Mouse (Mus musculus) brain, embryonic 14.5 days (tissue): ENCODE data around the gene Zmiz1.

ENCODE experiments used
- CTCF ChIP-seq: fragments of 200-500 bp; IDR thresholded peaks from 2 replicates; pipeline ENCODE4 v1.5.1; 2012; ENCODE audit warnings: inconsistent platforms, mild to moderate bottlenecking, moderate library complexity, borderline replicate concordance; ENCODE audit not compliant: insufficient read depth, insufficient read length; ENCODE audit errors: extremely low read depth
- POLR2A ChIP-seq: fragments of 200-500 bp; IDR thresholded peaks from 2 replicates; pipeline ENCODE4 v1.6.1; 2012; ENCODE audit warnings: mild to moderate bottlenecking, inconsistent platforms, borderline replicate concordance; ENCODE audit not compliant: poor library complexity, insufficient read depth, insufficient read length, severe bottlenecking; ENCODE audit errors: extremely low read depth

DNA sequence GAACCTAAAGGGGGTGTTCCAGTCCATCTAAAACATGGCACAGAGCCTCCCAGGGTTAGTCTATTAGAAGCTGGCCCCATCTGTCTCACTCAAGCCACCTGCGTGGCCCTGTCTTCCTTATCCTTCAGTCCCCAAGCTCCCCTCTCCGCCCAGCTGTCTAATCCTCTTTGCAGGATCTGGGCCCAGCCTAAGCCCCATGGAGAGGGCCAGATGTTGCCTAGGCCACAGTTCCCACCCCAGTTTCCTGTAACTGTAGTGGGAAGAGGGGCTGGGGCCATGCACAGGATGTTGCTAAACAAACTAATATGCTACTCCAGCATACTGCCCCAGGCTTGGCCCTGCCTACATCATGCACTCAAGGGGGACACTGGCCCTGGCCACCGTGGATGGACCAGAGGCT is 118.4 kb downstream of the Zmiz1 start:
- TF ChIP-seq CTCF = no peak
- no peak for TF ChIP-seq POLR2A
